Mouse (Mus musculus): ENCODE data around the gene Ssbp2.

DNA sequence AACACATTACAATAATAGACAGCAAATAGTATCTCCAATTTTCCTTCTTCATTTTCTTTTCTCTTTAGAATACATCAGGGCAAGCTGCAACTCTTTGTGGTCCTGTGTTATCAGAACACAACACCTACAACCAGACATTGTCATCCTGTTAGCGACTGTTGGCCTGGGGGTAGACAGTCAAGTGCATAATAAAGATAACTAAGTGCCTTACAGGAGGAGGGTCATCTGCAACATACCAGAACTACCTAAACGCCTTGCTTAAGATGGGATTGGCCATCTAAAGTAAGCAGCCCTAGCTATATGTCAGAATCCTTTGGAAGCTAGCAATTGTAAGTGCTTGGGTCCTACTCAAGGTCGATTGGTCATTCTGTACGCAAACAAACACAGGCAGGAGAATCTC lies 2.1 kb upstream of the Ssbp2 start:
- TF ChIP-seq CTCF (IDR thresholded peaks at IDR 0.05; ENCODE audit: borderline replicate concordance, control insufficient read depth, extremely low read depth, insufficient read depth, low read length, poor library complexity), result no peak
- no peak for TF ChIP-seq POLR2A (IDR thresholded peaks at IDR 0.05; ENCODE audit: control insufficient read depth, extremely low read depth, insufficient read depth, low read length, poor library complexity)

Data from thymus, adult 2 months (tissue).